Mouse (Mus musculus) intestine, postnatal 0 days (tissue): ENCODE data around the gene Mrpl51. TPM values are rescaled to one million over a fixed set of nuclear protein-coding genes. Genes with fewer than 3 reads are reported as not detected.

Experiments
- ATAC-seq: fragments of 200-750 bp; cut with Nextera tagmentation; 2 replicates; pipeline ENCODE4 v1.8.0; 2017; ENCODE audit warnings: mild to moderate bottlenecking, moderate TSS enrichment, moderate library complexity
- H3K27ac ChIP-seq: fragments of 300-500 bp; sonication (generic); 2 replicates; pipeline ENCODE4 v1.5.1; 2014; ENCODE audit warnings: mild to moderate bottlenecking, low read depth, low read length, moderate library complexity
- H3K27me3 ChIP-seq: fragments of 300-500 bp; sonication (generic); replicated peaks from 2 replicates; pipeline ENCODE4 v1.6.1; 2014; ENCODE audit warnings: low read length, mixed read lengths; ENCODE audit not compliant: control insufficient read depth, insufficient read depth
- H3K36me3 ChIP-seq: fragments of 300-500 bp; sonication (generic); 2 replicates; pipeline ENCODE4 v1.6.1; 2014; ENCODE audit warnings: mild to moderate bottlenecking, moderate library complexity; ENCODE audit not compliant: control insufficient read depth, insufficient read depth
- H3K4me1 ChIP-seq: fragments of 300-500 bp; sonication (generic); replicated peaks from 2 replicates; pipeline ENCODE4 v1.6.1; 2014; ENCODE audit warnings: antibody characterized with exemption, low read length, mixed read lengths; ENCODE audit not compliant: control insufficient read depth, insufficient read depth
- H3K4me2 ChIP-seq: fragments of 300-500 bp; sonication (generic); replicated peaks from 2 replicates; pipeline ENCODE4 v1.6.1; 2014; ENCODE audit warnings: low read depth, mild to moderate bottlenecking, moderate library complexity
- H3K4me3 ChIP-seq: fragments of 300-500 bp; sonication (generic); 2 replicates; pipeline ENCODE4 v1.5.1; 2014; ENCODE audit warnings: low read depth, low read length
- H3K9ac ChIP-seq: fragments of 300-500 bp; sonication (generic); 2 replicates; pipeline ENCODE4 v1.6.1; 2014; ENCODE audit warnings: mild to moderate bottlenecking, low read depth, low read length
- H3K9me3 ChIP-seq: fragments of 300-500 bp; sonication (generic); 2 replicates; pipeline ENCODE4 v1.6.1; 2016; ENCODE audit warnings: mixed run types; ENCODE audit not compliant: control insufficient read depth
- CTCF ChIP-seq: sonication (generic); IDR thresholded peaks from 2 replicates; pipeline ENCODE4 v1.5.1; 2016; ENCODE audit warnings: low read depth, mild to moderate bottlenecking, control low read depth, antibody characterized with exemption, moderate library complexity
- WGBS: fragments of 180-500 bp; shearing (Covaris S2); extraction: QIAGEN DNeasy Blood & Tissue Kit; methylation state at CpG from one replicate; pipeline ENCODE4 v1.1.7; 2014; 5-methylcytosine and 5-hydroxymethylcytosine counted together
- polyA plus RNA-seq: library from polyadenylated mRNA; unstranded; fragments of >200 nt; fragmentation: Nextera tagmentation; extraction: Ambion mirVana; gene quantifications from 2 replicates; pipeline ENCODE4 v1.2.1, GENCODE M21; 2015

The Mrpl51 gene
- polyA plus RNA-seq, 1 experiment from 2014 or later = 282 TPM

DNA sequence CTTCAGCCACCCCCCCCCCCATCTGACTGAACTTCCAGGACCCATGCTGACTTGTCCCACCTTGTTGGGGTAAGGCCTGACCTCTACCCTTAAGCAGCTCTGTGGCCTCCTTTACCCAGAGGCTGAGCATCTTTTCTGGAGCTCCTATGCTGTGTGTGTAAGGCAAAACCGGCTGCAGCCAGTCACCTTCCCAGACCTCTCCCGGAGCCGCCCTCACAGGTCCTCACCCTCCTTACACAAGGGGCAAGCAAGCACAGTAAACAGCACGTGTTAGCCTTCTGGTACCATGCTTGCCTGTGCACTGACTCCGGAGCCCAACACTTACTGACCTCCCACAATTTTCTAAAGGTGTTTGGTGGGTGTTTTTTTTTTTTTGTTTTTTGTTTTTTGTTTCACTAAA is 16.1 kb upstream of the Mrpl51 start:
- peaks cover 94% of the 10 kb centered on the region for H3K36me3 ChIP-seq

DNA sequence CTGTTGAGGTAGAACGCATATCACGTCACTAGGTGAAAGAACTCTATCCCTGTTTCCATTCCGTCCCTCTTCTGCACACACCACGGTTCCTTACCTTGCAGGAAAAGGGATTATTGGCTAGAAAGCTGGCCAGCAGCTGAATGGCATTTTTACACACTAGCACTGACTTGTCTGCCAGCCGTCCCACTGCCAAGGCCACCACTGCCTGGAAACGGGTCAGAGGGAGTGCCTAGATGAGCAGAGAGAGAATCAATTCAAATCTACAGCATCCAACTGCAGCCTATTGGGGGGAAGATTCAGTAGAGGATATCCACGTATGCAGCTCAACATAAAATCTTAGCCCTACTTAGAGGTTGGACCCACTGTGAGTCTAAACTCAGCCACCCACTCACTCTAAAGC is 12.0 kb upstream of the Mrpl51 start:
- TF ChIP-seq CTCF = no peak

More for the DNA sequence above, 16.1 kb upstream of the Mrpl51 start:
- Histone ChIP-seq H3K9me3 (no peaks in the 10 kb centered on the region), H3K4me2 (no peak overlapping the region), H3K27ac (no peak overlapping the region), H3K9ac (no peak overlapping the region), H3K27me3 (no peaks in the 10 kb centered on the region), H3K4me1 (no peaks in the 10 kb centered on the region), H3K4me3 (no peak overlapping the region)
- 91% methylated on average over 5 of the region's 5 CpGs for WGBS
- no peak for ATAC-seq
- TF ChIP-seq CTCF = no peak

DNA sequence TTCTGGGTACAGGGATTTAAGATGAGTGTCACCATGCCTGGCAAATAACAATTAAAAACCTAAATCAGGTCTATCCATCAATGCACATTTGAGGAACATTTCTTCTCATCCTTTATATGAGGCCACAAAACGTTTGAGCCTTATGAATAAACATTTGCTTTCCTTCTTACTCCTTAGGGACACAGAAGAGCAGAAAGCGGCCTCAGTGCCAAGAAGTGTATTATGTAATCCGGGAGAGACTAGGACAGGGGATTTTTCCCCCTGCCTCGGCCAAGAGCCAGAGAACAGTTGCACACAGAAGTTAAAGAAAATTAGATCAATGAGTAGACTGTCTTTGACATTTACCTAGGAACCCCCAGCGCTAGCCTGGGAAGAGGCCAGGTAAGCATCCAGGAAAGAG is 9.5 kb upstream of the Mrpl51 start:
- 82% methylated on average over 5 of the region's 5 CpGs for WGBS
- no peak for ATAC-seq

More for the DNA sequence above, 12.0 kb upstream of the Mrpl51 start:
- no peaks in the 10 kb centered on the region for H3K4me1 ChIP-seq
- no peak overlapping the region for H3K9ac ChIP-seq
- H3K4me2 ChIP-seq = no peak overlapping the region
- no peaks in the 10 kb centered on the region for H3K9me3 ChIP-seq
- 90% methylated on average over 7 of the region's 7 CpGs for WGBS
- H3K27me3 ChIP-seq = no peaks in the 10 kb centered on the region
- no peak overlapping the region for H3K27ac ChIP-seq
- H3K4me3 ChIP-seq = no peak overlapping the region
- peaks cover 90% of the 10 kb centered on the region for H3K36me3 ChIP-seq
- ATAC-seq = no peak

DNA sequence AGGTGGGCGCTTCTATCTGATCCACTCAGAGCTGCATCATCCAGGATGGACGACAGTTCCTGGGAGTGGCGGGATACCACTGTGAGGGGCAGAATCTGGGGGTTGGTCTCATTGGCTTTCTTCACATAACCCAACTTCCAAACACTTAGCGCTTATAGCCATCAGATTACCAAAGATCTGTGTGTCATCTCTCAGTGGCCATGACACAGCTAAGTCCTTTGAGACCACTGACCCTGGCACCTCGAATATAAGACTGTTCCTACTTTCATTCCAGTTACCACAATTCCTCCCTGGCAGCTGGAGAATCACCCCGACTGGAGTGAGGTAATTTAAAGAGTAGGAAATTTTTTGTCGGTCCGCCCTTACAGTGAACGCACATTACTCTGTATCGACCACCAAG is 5.4 kb upstream of the Mrpl51 start:
- Histone ChIP-seq H3K27ac (no peak overlapping the region), H3K9ac (no peak overlapping the region), H3K27me3 (no peaks in the 10 kb centered on the region), H3K36me3 (peaks cover 72% of the 10 kb centered on the region), H3K4me1 (no peaks in the 10 kb centered on the region), H3K9me3 (no peaks in the 10 kb centered on the region), H3K4me3 (no peak overlapping the region), H3K4me2 (no peak overlapping the region)
- TF ChIP-seq CTCF = no peak
- no peak for ATAC-seq
- WGBS = 93% methylated on average over 10 of the region's 10 CpGs

More for the DNA sequence above, 9.5 kb upstream of the Mrpl51 start:
- H3K27ac ChIP-seq = no peak overlapping the region
- H3K9ac ChIP-seq = no peak overlapping the region
- no peaks in the 10 kb centered on the region for H3K9me3 ChIP-seq
- H3K27me3 ChIP-seq = no peaks in the 10 kb centered on the region
- TF ChIP-seq CTCF = no peak
- no peak overlapping the region for H3K4me2 ChIP-seq
- H3K36me3 ChIP-seq = peaks cover 91% of the 10 kb centered on the region
- H3K4me3 ChIP-seq = no peak overlapping the region
- no peaks in the 10 kb centered on the region for H3K4me1 ChIP-seq

DNA sequence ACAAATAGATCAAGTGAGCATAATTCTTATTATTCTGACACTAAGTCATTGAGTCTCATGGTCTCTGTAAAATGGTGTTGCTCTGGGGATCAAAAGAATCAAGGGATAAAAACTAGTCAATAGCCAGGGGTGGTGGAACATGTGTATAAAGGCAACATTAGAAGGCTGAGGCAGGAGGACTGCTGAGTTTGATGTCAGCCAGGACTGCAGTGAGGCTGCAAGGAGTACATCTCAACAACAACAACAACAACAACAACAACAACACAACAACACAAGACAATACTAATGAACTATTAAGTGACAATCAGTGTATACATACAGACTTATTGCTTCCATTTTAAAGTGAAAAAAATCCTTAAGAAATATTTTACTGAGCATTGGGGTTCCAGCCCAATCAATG is 785 bp upstream of the Mrpl51 start:
- ATAC-seq = no peak
- Histone ChIP-seq H3K9me3 (no peaks in the 10 kb centered on the region), H3K4me2 (peak overlapping the region; percentile 73), H3K4me1 (no peaks in the 10 kb centered on the region), H3K27ac (no peak overlapping the region), H3K4me3 (peak overlapping the region; percentile 71), H3K36me3 (peaks cover 36% of the 10 kb centered on the region), H3K9ac (peak overlapping the region; percentile 28), H3K27me3 (no peaks in the 10 kb centered on the region)
- TF ChIP-seq CTCF = no peak

- H3K27me3 ChIP-seq = no peaks in the 10 kb centered on the region
- no peaks in the 10 kb centered on the region for H3K9me3 ChIP-seq
- peaks cover 23% of the 10 kb centered on the region for H3K36me3 ChIP-seq
- H3K4me1 ChIP-seq = no peaks in the 10 kb centered on the region
- peak overlapping the region; percentile 81 for H3K9ac ChIP-seq
- WGBS = under 1% methylated on average over 34 of the region's 34 CpGs
- ATAC-seq = peak; percentile 95
- TF ChIP-seq CTCF = no peak
- peak overlapping the region; percentile 71 for H3K4me3 ChIP-seq
- peak overlapping the region; percentile 95 for H3K27ac ChIP-seq
- H3K4me2 ChIP-seq = peak overlapping the region; percentile 73
These were observed 564 bp downstream of the Mrpl51 start for GRCm38 (mm10) chr6:125192016-125192714.
